Mouse (Mus musculus) erythroblast, embryonic 14.5 days (primary cell): Measurements from ENCODE around the gene Itga7.

ENCODE experiments used
- GATA1 ChIP-seq: IDR thresholded peaks from 2 replicates; pipeline ENCODE4 v1.6.1; 2012; ENCODE audit warnings: low read length, inconsistent platforms, mixed read lengths
- TAL1 ChIP-seq: IDR thresholded peaks from 3 replicates; pipeline ENCODE4 v1.6.1; 2012; ENCODE audit warnings: low read length, inconsistent platforms, mixed read lengths

DNA sequence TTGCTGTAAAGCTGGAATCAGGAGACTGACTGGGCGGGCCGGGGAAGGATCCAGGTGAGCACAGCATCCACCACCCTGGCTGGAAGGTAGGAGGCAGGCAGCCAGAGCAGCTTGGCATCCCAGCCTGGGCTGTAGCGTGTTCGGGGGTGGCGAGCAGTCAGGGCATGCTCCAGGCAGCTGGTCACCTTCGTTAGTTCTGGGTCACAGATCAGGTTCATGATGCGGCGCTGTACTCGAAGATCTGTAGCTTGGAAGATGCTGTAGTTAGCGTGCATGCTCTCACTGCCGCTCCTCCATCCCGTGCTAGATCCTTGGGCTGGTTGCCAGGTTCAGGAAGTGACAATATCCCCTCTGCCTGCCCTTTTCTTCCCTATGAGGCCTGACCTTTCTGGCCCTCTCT, 19.9 kb upstream of the Itga7 start:
- TF ChIP-seq TAL1 (no peak), GATA1 (no peak)
